In the genomic region with DNA sequence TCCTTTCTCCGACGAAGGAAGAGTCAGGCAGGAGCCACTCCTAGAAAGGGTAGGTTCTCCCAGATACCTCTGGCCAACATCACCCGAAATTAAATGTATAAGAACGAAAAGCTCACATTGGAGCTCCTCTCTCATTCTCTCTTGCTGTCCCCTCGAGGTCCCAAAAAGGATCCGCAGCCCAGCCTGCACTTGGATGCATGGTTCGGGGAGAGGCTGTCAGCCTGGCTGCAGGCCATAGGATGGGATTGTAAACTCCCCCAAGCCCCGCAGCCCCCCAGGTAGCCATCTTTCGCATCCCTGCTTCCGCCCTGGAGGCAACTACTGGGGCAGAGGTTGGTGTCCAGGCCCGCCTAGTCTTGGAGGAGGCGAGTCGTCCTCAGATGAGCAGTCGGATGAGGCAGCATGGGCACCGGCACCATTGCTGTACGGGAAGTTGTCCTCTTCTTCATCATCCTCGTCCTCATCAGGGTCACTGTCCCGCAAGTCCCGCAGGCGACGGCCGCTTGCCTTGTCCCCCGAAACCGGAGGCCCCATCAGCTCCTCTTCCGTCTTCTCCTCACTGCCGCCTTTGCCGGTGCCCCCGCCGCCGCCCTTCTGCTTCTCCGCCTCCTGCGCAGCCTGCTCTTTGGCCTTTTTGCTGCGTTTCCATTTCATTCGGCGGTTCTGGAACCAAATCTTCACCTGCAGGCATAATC, we compare ENCODE assay signal across 19 mouse cellular contexts. TPM values are rescaled to one million over a fixed set of nuclear protein-coding genes. Genes with fewer than 3 reads are reported as not detected.
DNase-seq lines count a peak whose midpoint lies in the region; ATAC-seq and TF ChIP-seq lines count a peak whose summit lies in the region.
"Had no signal": no experiment of that assay in that cellular context is flagged by ENCODE, and none has a peak within 500 bp of the region (broad histone marks: within the 10 kb centered on the region; RNA-seq: fewer than 3 reads in every experiment).

No protein-coding gene starts in this region.

- no peaks in the 10 kb centered on the region for H3K36me3 ChIP-seq in hindbrain, embryonic 10.5 days
- H3K36me3 ChIP-seq in hindbrain, embryonic 14.5 days (replicated peaks; ENCODE audit: control insufficient read depth, insufficient read depth): no peaks in the 10 kb centered on the region
- H3K36me3 ChIP-seq in ES-Bruce4 (ENCODE audit: control insufficient read depth, insufficient read depth, low read length, poor library complexity, severe bottlenecking): no peaks in the 10 kb centered on the region
- H3K36me3 ChIP-seq in embryonic facial prominence, embryonic 10.5 days (replicated peaks): no peaks in the 10 kb centered on the region
- no peaks in the 10 kb centered on the region for H3K36me3 ChIP-seq in neural tube, embryonic 12.5 days
- H3K36me3 ChIP-seq: embryonic facial prominence, embryonic 15.5 days; forebrain, embryonic 15.5 days; liver, embryonic 13.5 days had no signal

- peaks cover 17% of the 10 kb centered on the region for H3K4me1 ChIP-seq in hindbrain, embryonic 10.5 days (replicated peaks)
- H3K4me1 ChIP-seq in hindbrain, embryonic 14.5 days (replicated peaks; ENCODE audit: control insufficient read depth, insufficient read depth, low read length): no peaks in the 10 kb centered on the region
- no peaks in the 10 kb centered on the region for H3K4me1 ChIP-seq in ES-Bruce4 (ENCODE audit: control insufficient read depth, insufficient read depth, low read length)
- peaks cover 15% of the 10 kb centered on the region for H3K4me1 ChIP-seq in embryonic facial prominence, embryonic 10.5 days
- peaks cover 17% of the 10 kb centered on the region for H3K4me1 ChIP-seq in neural tube, embryonic 12.5 days

- no peak overlapping the region for H3K4me2 ChIP-seq in hindbrain, embryonic 14.5 days (replicated peaks)
- no peak overlapping the region; the same call in 1 of the 2 replicates for H3K4me2 ChIP-seq in neural tube, embryonic 12.5 days (replicated peaks)
- H3K4me2 ChIP-seq: embryonic facial prominence, embryonic 15.5 days; forebrain, embryonic 15.5 days; liver, embryonic 13.5 days had no signal

- no peak overlapping the region for H3K4me3 ChIP-seq in hindbrain, embryonic 10.5 days
- H3K4me3 ChIP-seq in hindbrain, embryonic 14.5 days (replicated peaks; ENCODE audit: low read length): no peak overlapping the region
- H3K4me3 ChIP-seq in ES-Bruce4 (ENCODE audit: low read depth, low read length): peak overlapping the region; percentile 30
- H3K4me3 ChIP-seq in embryonic facial prominence, embryonic 10.5 days: no peak overlapping the region
- H3K4me3 ChIP-seq in neural tube, embryonic 12.5 days: peak overlapping the region; percentile 16; the same call in 1 of the 2 replicates
- H3K4me3 ChIP-seq: embryonic facial prominence, embryonic 15.5 days; forebrain, embryonic 15.5 days; liver, embryonic 13.5 days had no signal

- TF ChIP-seq CTCF in ES-Bruce4 (IDR thresholded peaks at IDR 0.05; ENCODE audit: low read depth, low read length): no peak

- peak; percentile 59 for DNase-seq in hindbrain, embryonic 10.5 days (ENCODE audit: low spot score)
- no peak for DNase-seq in hindbrain, embryonic 14.5 days (ENCODE audit: low spot score)
- DNase-seq in embryonic facial prominence, embryonic 10.5 days (ENCODE audit: low spot score): peak; percentile 60
- no peak for DNase-seq in lung, postnatal 36 days
- DNase-seq in right cerebral cortex, postnatal 10 days (ENCODE audit: low spot score in 2 of 2): no peak
- no peak for DNase-seq in lung, postnatal 25 days (ENCODE audit: low spot score)
- DNase-seq: adrenal gland, postnatal 36 days; cerebellum, adult 9-10 months; kidney, adult 9 months; kidney, postnatal 4 days; layer of hippocampus, postnatal 36 days; liver, embryonic 13.5 days; midbrain, embryonic 14.5 days had no signal

- no peak for TF ChIP-seq POLR2A in ES-Bruce4 (IDR thresholded peaks at IDR 0.05; ENCODE audit: insufficient read depth, low read length)

- WGBS in hindbrain, embryonic 10.5 days: under 1% methylated on average over 35 of the region's 35 CpGs
- 1% methylated on average over 35 of the region's 35 CpGs for WGBS in hindbrain, embryonic 14.5 days
- WGBS in embryonic facial prominence, embryonic 10.5 days: under 1% methylated on average over 35 of the region's 35 CpGs
- WGBS in neural tube, embryonic 12.5 days: 1% methylated on average over 35 of the region's 35 CpGs

- no peak for TF ChIP-seq EP300 in ES-Bruce4 (IDR thresholded peaks at IDR 0.05; ENCODE audit: insufficient read depth, low read depth, low read length)

- no peak overlapping the region for H3K9ac ChIP-seq in hindbrain, embryonic 14.5 days
- peak overlapping the region; percentile 20; the same call in 1 of the 2 replicates for H3K9ac ChIP-seq in ES-Bruce4 (ENCODE audit: low read depth, poor library complexity, severe bottlenecking)
- no peak overlapping the region for H3K9ac ChIP-seq in neural tube, embryonic 12.5 days
- H3K9ac ChIP-seq: embryonic facial prominence, embryonic 15.5 days; forebrain, embryonic 15.5 days; liver, embryonic 13.5 days had no signal

- no peak overlapping the region for H3K27ac ChIP-seq in hindbrain, embryonic 10.5 days
- no peak overlapping the region for H3K27ac ChIP-seq in hindbrain, embryonic 14.5 days
- no peak overlapping the region for H3K27ac ChIP-seq in ES-Bruce4 (ENCODE audit: insufficient read depth, low read length)
- no peak overlapping the region for H3K27ac ChIP-seq in embryonic facial prominence, embryonic 10.5 days (replicated peaks)
- no peak overlapping the region for H3K27ac ChIP-seq in neural tube, embryonic 12.5 days
- H3K27ac ChIP-seq: embryonic facial prominence, embryonic 15.5 days; forebrain, embryonic 15.5 days; liver, embryonic 13.5 days had no signal

- ATAC-seq in hindbrain, embryonic 14.5 days (ENCODE audit: low FRiP score): no peak
- no peak for ATAC-seq in neural tube, embryonic 12.5 days (ENCODE audit: low FRiP score, low read depth)
- ATAC-seq: forebrain, embryonic 15.5 days had no signal

- peaks cover 100% of the 10 kb centered on the region for H3K27me3 ChIP-seq in hindbrain, embryonic 10.5 days (ENCODE audit: insufficient read depth, poor library complexity, severe bottlenecking)
- peaks cover 100% of the 10 kb centered on the region for H3K27me3 ChIP-seq in hindbrain, embryonic 14.5 days (ENCODE audit: control insufficient read depth, insufficient read depth, low read length)
- H3K27me3 ChIP-seq in ES-Bruce4 (ENCODE audit: control insufficient read depth, insufficient read depth, low read length, poor library complexity, severe bottlenecking): peaks cover 23% of the 10 kb centered on the region
- peaks cover 100% of the 10 kb centered on the region for H3K27me3 ChIP-seq in embryonic facial prominence, embryonic 10.5 days (replicated peaks; ENCODE audit: low read depth, poor library complexity, severe bottlenecking)
- H3K27me3 ChIP-seq in neural tube, embryonic 12.5 days (replicated peaks): peaks cover 99% of the 10 kb centered on the region

- H3K9me3 ChIP-seq in hindbrain, embryonic 10.5 days: no peaks in the 10 kb centered on the region
- H3K9me3 ChIP-seq in hindbrain, embryonic 14.5 days (ENCODE audit: control insufficient read depth, low read length): no peaks in the 10 kb centered on the region
- H3K9me3 ChIP-seq in ES-Bruce4 (replicated peaks; ENCODE audit: control insufficient read depth, insufficient read depth, low read length, poor library complexity, severe bottlenecking): 0 out of 2 replicates have a peak, but pooled peaks cover 3% of the 10 kb centered on the region
- H3K9me3 ChIP-seq in embryonic facial prominence, embryonic 10.5 days: no peaks in the 10 kb centered on the region
- H3K9me3 ChIP-seq in neural tube, embryonic 12.5 days: no peaks in the 10 kb centered on the region
- H3K9me3 ChIP-seq: embryonic facial prominence, embryonic 15.5 days; forebrain, embryonic 15.5 days; liver, embryonic 13.5 days had no signal

RNA-seq across cellular contexts. Expression of a gene that starts 4.6 kb away (rescaled TPM):
- 0.06 and 0.16 TPM in 2 replicates for polyA plus RNA-seq in hindbrain, embryonic 10.5 days (2016; fragmentation: Nextera tagmentation; extraction: Ambion mirVana)
- polyA plus RNA-seq in hindbrain, embryonic 14.5 days (2014; fragmentation: Nextera tagmentation; extraction: Ambion mirVana): 0.50 and 0.63 TPM in 2 replicates
- polyA plus RNA-seq in ES-Bruce4 (2011; ENCODE audit: insufficient read depth, insufficient read length, low read depth, missing spikeins): 0.45 and 0.88 TPM in 2 replicates
- not detected in 2 replicates for polyA plus RNA-seq in embryonic facial prominence, embryonic 10.5 days (2016; fragmentation: Nextera tagmentation; extraction: Ambion mirVana)
- polyA plus RNA-seq in neural tube, embryonic 12.5 days (2016; fragmentation: Nextera tagmentation; extraction: Ambion mirVana): 6.9 and 10.3 TPM in 2 replicates
- polyA plus RNA-seq: forebrain, embryonic 15.5 days; heart, postnatal 0 days; liver, embryonic 13.5 days; lung, embryonic 16.5 days; midbrain, embryonic 14.5 days had no signal

RNA-seq across cellular contexts. Expression of a gene that starts 39.2 kb away (rescaled TPM):
- polyA plus RNA-seq in hindbrain, embryonic 10.5 days (2016; fragmentation: Nextera tagmentation; extraction: Ambion mirVana): 22.4 and 32.8 TPM in 2 replicates
- polyA plus RNA-seq in hindbrain, embryonic 14.5 days (2014; fragmentation: Nextera tagmentation; extraction: Ambion mirVana): 14.1 and 15.2 TPM in 2 replicates
- polyA plus RNA-seq in ES-Bruce4 (2011; ENCODE audit: insufficient read depth, insufficient read length, low read depth, missing spikeins): 12.2 and 15.0 TPM in 2 replicates
- 35.8 and 36.4 TPM in 2 replicates for polyA plus RNA-seq in embryonic facial prominence, embryonic 10.5 days (2016; fragmentation: Nextera tagmentation; extraction: Ambion mirVana)
- polyA plus RNA-seq in neural tube, embryonic 12.5 days (2016; fragmentation: Nextera tagmentation; extraction: Ambion mirVana): 23.5 and 25.0 TPM in 2 replicates

Comparison
In these comparisons a context has a peak if more than half of its experiments do, and no peak if none do; other contexts are left out.
1. DNase-seq: peak in hindbrain, embryonic 10.5 days (single experiment) and embryonic facial prominence, embryonic 10.5 days (single experiment); none in hindbrain, embryonic 14.5 days (single experiment), lung, postnatal 36 days (single experiment), right cerebral cortex, postnatal 10 days (0 of 2) and lung, postnatal 25 days (single experiment).
2. H3K4me3 ChIP-seq: peak in ES-Bruce4 (single experiment) and neural tube, embryonic 12.5 days (single experiment); none in hindbrain, embryonic 10.5 days (single experiment), hindbrain, embryonic 14.5 days (single experiment) and embryonic facial prominence, embryonic 10.5 days (single experiment).